Mouse (Mus musculus) CH12.LX (cell line): ENCODE measurements around the gene Rybp.

Experiments
- KAT2A ChIP-seq: IDR thresholded peaks from 2 replicates; pipeline ENCODE4 v1.6.1; 2012; ENCODE audit warnings: low read length, improper control_type of control experiment, inconsistent platforms; ENCODE audit not compliant: insufficient replicate concordance
- POLR2A ChIP-seq: IDR thresholded peaks from 2 replicates; pipeline ENCODE4 v1.6.1; 2011; ENCODE audit warnings: low read depth, mild to moderate bottlenecking, improper control_type of control experiment, low read length

DNA sequence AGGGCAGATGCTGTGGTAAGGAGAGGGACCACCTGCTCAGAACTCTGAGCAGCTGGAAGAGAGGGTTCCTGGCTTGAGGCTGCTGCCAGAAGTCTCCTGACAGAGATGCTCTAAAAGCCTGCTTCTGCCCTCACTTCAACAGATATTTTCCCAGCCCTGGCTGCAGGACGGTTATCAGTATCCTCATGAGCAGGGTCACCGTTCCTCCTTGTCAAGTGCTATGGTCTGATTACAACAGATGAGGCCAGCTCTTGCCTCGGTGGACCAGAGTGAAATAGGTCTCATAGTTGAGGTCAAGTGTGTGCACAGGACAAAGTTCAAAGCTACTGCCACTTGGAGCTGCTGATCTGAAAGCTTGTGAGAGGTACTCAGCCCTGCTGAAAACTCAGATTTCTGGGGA, 108.5 kb downstream of the Rybp start:
- TF ChIP-seq POLR2A, result no peak
- no peak for TF ChIP-seq KAT2A
